Mouse (Mus musculus): ENCODE results near the gene Gm5891.
"Not testable (repeated sequence)": the region's sequence is repeated elsewhere in the genome, so short reads cannot be mapped to it uniquely, and the experiment has no call there.

The Gm5891 gene

DNA sequence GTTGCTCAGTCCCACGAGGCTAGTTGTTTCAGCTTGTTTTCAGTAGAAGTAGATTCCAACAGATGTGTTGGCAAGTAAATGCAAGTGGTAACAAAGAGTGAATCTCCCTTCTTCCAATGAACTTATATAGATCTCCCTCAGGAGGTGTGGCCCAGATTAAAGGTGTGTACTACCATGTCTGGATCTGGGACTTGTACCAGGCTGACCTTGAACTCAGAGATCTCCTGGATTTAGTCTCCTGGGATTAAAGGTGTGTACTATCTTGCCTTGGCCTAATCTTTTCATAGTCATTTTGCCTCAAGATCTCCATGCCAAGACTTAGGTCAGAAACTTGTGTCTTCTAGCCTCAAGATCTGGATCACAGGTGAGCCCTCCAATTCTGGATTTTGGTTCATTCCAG lies at the start of gene Gm5891:
Gene Gm5891 (minus strand): TSS at position 101 of the 400 bp plus-strand sequence.
- not testable (repeated sequence) for DNase-seq
